Mouse (Mus musculus) stomach, embryonic 16.5 days (tissue): ENCODE results near the gene A630010A05Rik. TPM values are rescaled to one million over a fixed set of nuclear protein-coding genes. Genes with fewer than 3 reads are reported as not detected.
"Not testable (repeated sequence)": the region's sequence is repeated elsewhere in the genome, so short reads cannot be mapped to it uniquely, and the experiment has no call there.

Experiments
- ATAC-seq: fragments of 200-750 bp; cut with Nextera tagmentation; 2 replicates; pipeline ENCODE4 v1.8.0; 2017; ENCODE audit warnings: moderate number of reproducible peaks, moderate TSS enrichment; ENCODE audit not compliant: insufficient read depth, low FRiP score
- H3K27ac ChIP-seq: fragments of 300-500 bp; sonication (generic); 2 replicates; pipeline ENCODE4 v1.5.1; 2014; ENCODE audit warnings: low read length
- H3K27me3 ChIP-seq: fragments of 300-500 bp; sonication (generic); 2 replicates; pipeline ENCODE4 v1.6.1; 2014; ENCODE audit warnings: low read length, control low read depth, mixed read lengths; ENCODE audit not compliant: control insufficient read depth, insufficient read depth
- H3K36me3 ChIP-seq: fragments of 300-500 bp; sonication (generic); 2 replicates; pipeline ENCODE4 v1.6.1; 2014; ENCODE audit warnings: low read length; ENCODE audit not compliant: control insufficient read depth, insufficient read depth
- H3K4me1 ChIP-seq: fragments of 300-500 bp; sonication (generic); 2 replicates; pipeline ENCODE4 v1.6.1; 2014; ENCODE audit warnings: low read length, control low read depth, mixed read lengths; ENCODE audit not compliant: control insufficient read depth, insufficient read depth
- H3K4me2 ChIP-seq: fragments of 300-500 bp; sonication (generic); 2 replicates; pipeline ENCODE4 v1.6.1; 2014; ENCODE audit warnings: low read depth, low read length, mixed read lengths
- H3K4me3 ChIP-seq: fragments of 300-500 bp; sonication (generic); replicated peaks from 2 replicates; pipeline ENCODE4 v1.5.1; 2014; ENCODE audit warnings: mild to moderate bottlenecking, low read length
- H3K9ac ChIP-seq: fragments of 300-500 bp; sonication (generic); 2 replicates; pipeline ENCODE4 v1.6.1; 2014; ENCODE audit warnings: low read length
- H3K9me3 ChIP-seq: fragments of 300-500 bp; sonication (generic); replicated peaks from 2 replicates; pipeline ENCODE4 v1.6.1; 2016; ENCODE audit warnings: low read length, control low read depth; ENCODE audit not compliant: control insufficient read depth
- WGBS: fragments of 180-500 bp; shearing (Covaris S2); extraction: QIAGEN DNeasy Blood & Tissue Kit; methylation state at CpG from one replicate; pipeline ENCODE4 v1.1.7; 2014; 5-methylcytosine and 5-hydroxymethylcytosine counted together
- polyA plus RNA-seq: library from polyadenylated mRNA; unstranded; fragments of >200 nt; fragmentation: Nextera tagmentation; extraction: Ambion mirVana; gene quantifications from 2 replicates; pipeline ENCODE4 v1.2.1, GENCODE M21; 2015

Gene A630010A05Rik
- polyA plus RNA-seq, result not detected in 2 replicates

DNA sequence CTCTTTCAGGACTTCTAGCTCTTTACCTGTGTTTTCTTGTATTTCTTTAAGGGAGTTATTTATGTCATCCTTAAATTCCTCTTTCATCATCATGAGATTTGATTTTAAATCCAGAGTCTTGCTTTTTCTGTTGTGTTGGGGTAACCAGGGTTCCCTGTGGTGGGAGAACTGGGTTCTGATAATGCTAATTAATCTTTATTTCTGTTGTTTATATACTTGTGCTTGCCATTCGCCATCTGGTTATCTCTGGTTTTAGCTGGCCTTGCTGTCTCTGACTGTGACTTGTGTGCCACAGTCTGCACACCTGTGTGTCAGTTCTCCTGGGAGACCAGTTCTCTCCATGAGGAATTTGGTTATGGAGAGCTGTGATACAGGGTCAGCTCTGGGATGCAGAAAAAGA lies at the start of gene A630010A05Rik:
TSS of gene A630010A05Rik (plus strand) at position 301 of the 400 bp plus-strand sequence.
- H3K9me3 ChIP-seq, result no peaks in the 10 kb centered on the region
- H3K36me3 ChIP-seq, result no peaks in the 10 kb centered on the region
- no peak within 1 kb of the TSS for H3K4me3 ChIP-seq
- no peak within 1 kb of the TSS for H3K27ac ChIP-seq
- H3K4me2 ChIP-seq, result no peak within 1 kb of the TSS
- H3K9ac ChIP-seq, result no peak within 1 kb of the TSS
- no peaks in the 10 kb centered on the region for H3K27me3 ChIP-seq
- 61% methylated on average over 1 of the region's 1 CpGs for WGBS
- ATAC-seq, result no peak
- no peaks in the 10 kb centered on the region for H3K4me1 ChIP-seq

DNA sequence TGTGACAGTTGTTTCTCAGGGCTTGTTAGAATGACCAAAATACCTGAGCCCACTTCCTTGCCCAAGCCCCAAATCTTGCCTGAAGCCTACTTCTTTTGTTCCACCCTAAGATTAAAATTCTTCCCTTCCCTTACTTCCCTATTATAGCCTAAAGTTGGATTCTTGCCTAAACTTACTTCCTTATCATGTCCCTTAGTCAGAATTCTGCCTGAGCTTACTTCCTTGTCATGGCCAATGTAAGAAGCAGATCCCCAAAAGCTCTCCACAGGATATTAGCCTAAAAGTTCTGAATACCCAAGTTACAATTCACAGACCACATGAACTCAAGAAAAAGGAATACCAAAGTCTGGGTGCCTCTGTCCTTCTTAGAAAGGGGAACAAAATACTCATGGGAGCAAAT lies 26.4 kb upstream of the A630010A05Rik start:
- Histone ChIP-seq H3K36me3 (no peaks in the 10 kb centered on the region), H3K27ac (no peak overlapping the region), H3K9ac (no peak overlapping the region), H3K9me3 (no peaks in the 10 kb centered on the region), H3K4me2 (no peak overlapping the region), H3K4me3 (no peak overlapping the region), H3K4me1 (no peaks in the 10 kb centered on the region), H3K27me3 (no peaks in the 10 kb centered on the region)
- no peak for ATAC-seq

DNA sequence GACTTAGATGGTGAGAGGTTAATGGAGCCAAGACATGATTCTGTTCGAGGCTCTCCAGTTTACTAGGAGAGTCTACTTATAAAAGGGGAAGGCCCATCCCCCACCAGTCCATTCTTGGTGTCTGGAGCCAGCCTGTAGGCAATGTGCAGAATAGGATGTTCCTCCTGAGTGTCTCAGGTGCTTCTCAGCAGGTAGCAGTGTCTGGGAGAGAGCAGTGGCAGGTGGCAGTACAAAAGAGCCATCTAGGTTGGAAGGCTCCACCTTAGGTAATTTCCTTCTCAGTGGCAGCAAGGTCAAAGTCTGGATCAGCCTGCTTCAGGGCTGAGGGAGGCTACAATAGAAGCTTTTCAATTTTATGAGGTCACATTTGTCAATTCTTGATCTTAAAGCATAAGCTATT lies 4.9 kb upstream of the A630010A05Rik start:
- not testable (repeated sequence) for H3K4me1 ChIP-seq, H3K9ac ChIP-seq, H3K27ac ChIP-seq, H3K9me3 ChIP-seq, H3K36me3 ChIP-seq, ATAC-seq, H3K4me3 ChIP-seq, H3K4me2 ChIP-seq, H3K27me3 ChIP-seq
- WGBS, result 59% methylated on average over 1 of the region's 1 CpGs

Other genes starting within 250 kb of the A630010A05Rik start
- 153 and 154 TPM in 2 replicates for gene Fopnl, start 244.9 kb upstream of the A630010A05Rik start, polyA plus RNA-seq
- 13.6 and 14.3 TPM in 2 replicates for gene Abcc1, start 200.8 kb upstream of the A630010A05Rik start, polyA plus RNA-seq